30 mouse cellular contexts compared by ENCODE assay signal in the genomic region with DNA sequence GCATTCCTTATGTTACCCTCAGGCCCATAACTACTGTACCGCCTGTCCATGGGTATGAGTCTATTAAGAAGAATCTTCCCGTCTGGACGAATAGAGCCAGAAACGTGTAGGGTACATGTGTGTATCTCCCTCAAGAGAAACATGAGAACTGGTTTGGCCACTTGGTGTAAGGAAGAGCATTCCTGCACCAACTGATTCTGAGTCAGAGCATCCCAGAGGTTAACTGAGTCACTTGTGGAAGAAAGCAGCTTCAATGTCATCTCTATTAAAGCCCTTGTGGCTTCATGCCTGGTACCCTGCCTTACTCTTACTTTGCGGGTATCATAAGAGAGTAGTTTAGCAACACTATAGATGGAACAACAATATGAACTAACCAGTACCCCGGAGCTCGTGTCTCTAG.
DNase-seq lines count a peak whose midpoint lies in the region; ATAC-seq and TF ChIP-seq lines count a peak whose summit lies in the region.
"Had no signal": no experiment of that assay in that cellular context is flagged by ENCODE, and none has a peak within 500 bp of the region (broad histone marks: within the 10 kb centered on the region; RNA-seq: fewer than 3 reads in every experiment).

No protein-coding gene starts in this region.

- no peak overlapping the region for H3K9ac ChIP-seq in kidney, embryonic 15.5 days
- H3K9ac ChIP-seq: embryonic facial prominence, embryonic 13.5 days; forebrain, embryonic 13.5 days; forebrain, postnatal 0 days; heart, embryonic 12.5 days; heart, embryonic 15.5 days; hindbrain, embryonic 14.5 days had no signal

- H3K79me2 ChIP-seq in myocyte (ENCODE audit: control insufficient read depth, insufficient read depth): no peaks in the 10 kb centered on the region

- no peak overlapping the region for H3ac ChIP-seq in myocyte (ENCODE audit: control insufficient read depth, insufficient read length)

- 85% methylated on average over 7 of the region's 7 CpGs for WGBS in kidney, embryonic 15.5 days

- peaks cover 33% of the 10 kb centered on the region for H3K4me1 ChIP-seq in kidney, embryonic 15.5 days

- ATAC-seq in kidney, embryonic 15.5 days (replicated peaks; ENCODE audit: low FRiP score): no peak
- ATAC-seq: CD4-positive, CD25-positive, alpha-beta regulatory T cell, adult 4 months; forebrain, embryonic 13.5 days; forebrain, postnatal 0 days; hindbrain, postnatal 0 days; inflammation-experienced regulatory T-cells, adult 6 months; intestine, embryonic 16.5 days had no signal

- no peak overlapping the region for H3K27ac ChIP-seq in kidney, embryonic 15.5 days
- H3K27ac ChIP-seq: embryonic facial prominence, embryonic 10.5 days; embryonic facial prominence, embryonic 13.5 days; forebrain, embryonic 13.5 days; gastrocnemius, adult 2 months; heart, embryonic 15.5 days; hindbrain, embryonic 14.5 days; hindbrain, postnatal 0 days had no signal

- DNase-seq in 3T3-L1 (ENCODE audit: low read depth, low spot score) (peak; percentile 71), NIH3T3 (ENCODE audit: low read depth) (peak; percentile 52)
- DNase-seq in gastrocnemius, postnatal 10 days: no peak
- no peak for DNase-seq in cerebellum, postnatal 36 days
- DNase-seq: adrenal gland, postnatal 10 days; adrenal gland, postnatal 36 days; B cell, adult 2 months; cerebellum, adult 18-20 months; cerebellum, adult 9-11 months; cerebellum, postnatal 25 days; embryo, embryonic 11 days; forebrain, postnatal 0 days; gastrocnemius, adult 2 months; gastrocnemius, postnatal 36 days; heart, postnatal 10 days; heart, postnatal 4 days; kidney, adult 18-20 months had no signal

- H3K4me3 ChIP-seq in myocyte: no peak overlapping the region
- no peak overlapping the region for H3K4me3 ChIP-seq in kidney, embryonic 15.5 days (replicated peaks)
- H3K4me3 ChIP-seq: embryonic facial prominence, embryonic 10.5 days; embryonic facial prominence, embryonic 13.5 days; forebrain, embryonic 10.5 days; forebrain, embryonic 13.5 days; gastrocnemius, adult 2 months; heart, embryonic 12.5 days; heart, embryonic 15.5 days had no signal

- no peak for TF ChIP-seq POLR2A in myocyte (IDR thresholded peaks at IDR 0.05; ENCODE audit: insufficient read length, low read depth)

- H3K9me3 ChIP-seq in kidney, embryonic 15.5 days (replicated peaks): no peaks in the 10 kb centered on the region
- H3K9me3 ChIP-seq: embryonic facial prominence, embryonic 10.5 days; embryonic facial prominence, embryonic 13.5 days; forebrain, embryonic 10.5 days; forebrain, embryonic 13.5 days; heart, embryonic 12.5 days; heart, embryonic 15.5 days had no signal

- H3K4me2 ChIP-seq in myocyte (ENCODE audit: low read depth): peak overlapping the region; percentile 43
- no peak overlapping the region for H3K4me2 ChIP-seq in kidney, embryonic 15.5 days
- H3K4me2 ChIP-seq: embryonic facial prominence, embryonic 13.5 days; forebrain, embryonic 13.5 days; heart, embryonic 12.5 days; heart, embryonic 15.5 days; hindbrain, embryonic 14.5 days had no signal

- H3K36me3 ChIP-seq in myocyte (ENCODE audit: control insufficient read depth, insufficient read depth): no peaks in the 10 kb centered on the region
- H3K36me3 ChIP-seq in kidney, embryonic 15.5 days: peaks cover 12% of the 10 kb centered on the region; the same call in 1 of the 2 replicates
- H3K36me3 ChIP-seq: embryonic facial prominence, embryonic 13.5 days; forebrain, embryonic 10.5 days; heart, embryonic 15.5 days had no signal

- no peaks in the 10 kb centered on the region for H3K27me3 ChIP-seq in myocyte (ENCODE audit: control insufficient read depth, insufficient read depth, insufficient read length)
- no peaks in the 10 kb centered on the region for H3K27me3 ChIP-seq in kidney, embryonic 15.5 days
- H3K27me3 ChIP-seq: embryonic facial prominence, embryonic 13.5 days; forebrain, embryonic 13.5 days; heart, embryonic 12.5 days; heart, embryonic 15.5 days had no signal

TF ChIP-seq in myocyte, 11 proteins besides CTCF, POLR2A, EP300 and RAD21:
- TF ChIP-seq USF1 (IDR thresholded peaks at IDR 0.05; ENCODE audit: low read depth) (no peak), MAX (IDR thresholded peaks at IDR 0.05; ENCODE audit: low read depth) (peak; percentile 30)
TF ChIP-seq in myocyte: peak in this region for 1.

Comparison
In these comparisons a context has a peak if more than half of its experiments do, and no peak if none do; other contexts are left out.
1. DNase-seq: peak in 3T3-L1 (single experiment) and NIH3T3 (single experiment); none in gastrocnemius, postnatal 10 days (single experiment) and cerebellum, postnatal 36 days (0 of 2).